Mouse (Mus musculus) stomach, postnatal 0 days (tissue): ENCODE results near the gene Oaz1.

Experiments used
- CTCF ChIP-seq: IDR thresholded peaks from 2 replicates; pipeline ENCODE4 v1.5.1; 2016; ENCODE audit warnings: antibody characterized with exemption, low read depth, mild to moderate bottlenecking, moderate library complexity
- EP300 ChIP-seq: optimal IDR thresholded peaks from 2 replicates; pipeline ENCODE3; 2016; ENCODE audit warnings: antibody characterized with exemption

DNA sequence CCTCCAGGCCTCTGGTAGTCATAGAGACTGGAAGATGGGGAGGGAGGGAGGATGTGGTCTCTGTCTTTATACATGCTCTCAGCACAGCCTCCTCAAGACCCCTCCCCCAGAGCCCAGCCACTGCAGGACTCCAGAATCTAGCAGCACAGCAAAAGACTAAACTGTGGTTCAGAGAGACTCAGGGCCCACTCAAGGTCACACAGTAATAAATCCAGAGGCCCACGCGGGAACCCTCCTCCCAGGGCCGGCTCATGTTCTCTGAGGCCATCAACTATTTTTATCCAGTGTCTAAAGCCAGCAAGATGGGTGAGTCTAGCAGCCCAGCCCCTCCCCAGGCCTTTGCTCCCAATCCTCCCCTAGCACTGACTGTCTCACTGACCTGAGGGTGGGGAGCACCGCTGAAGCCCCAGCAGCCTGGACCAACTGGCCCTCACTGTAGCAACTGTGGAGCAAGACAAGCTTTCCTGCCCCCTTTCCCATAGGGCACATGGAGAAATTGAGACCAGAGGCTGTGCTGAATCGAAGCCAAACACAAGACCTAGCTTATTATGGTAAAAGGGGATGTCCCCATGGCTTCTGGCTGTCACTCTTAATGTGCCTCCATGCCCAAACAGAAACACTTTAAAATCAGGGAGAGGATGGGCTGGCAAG, 13.9 kb upstream of the Oaz1 start:
- TF ChIP-seq CTCF (no peak), EP300 (no peak)
